Mouse (Mus musculus): ENCODE results near the gene Mcm7.

Gene Mcm7

DNA sequence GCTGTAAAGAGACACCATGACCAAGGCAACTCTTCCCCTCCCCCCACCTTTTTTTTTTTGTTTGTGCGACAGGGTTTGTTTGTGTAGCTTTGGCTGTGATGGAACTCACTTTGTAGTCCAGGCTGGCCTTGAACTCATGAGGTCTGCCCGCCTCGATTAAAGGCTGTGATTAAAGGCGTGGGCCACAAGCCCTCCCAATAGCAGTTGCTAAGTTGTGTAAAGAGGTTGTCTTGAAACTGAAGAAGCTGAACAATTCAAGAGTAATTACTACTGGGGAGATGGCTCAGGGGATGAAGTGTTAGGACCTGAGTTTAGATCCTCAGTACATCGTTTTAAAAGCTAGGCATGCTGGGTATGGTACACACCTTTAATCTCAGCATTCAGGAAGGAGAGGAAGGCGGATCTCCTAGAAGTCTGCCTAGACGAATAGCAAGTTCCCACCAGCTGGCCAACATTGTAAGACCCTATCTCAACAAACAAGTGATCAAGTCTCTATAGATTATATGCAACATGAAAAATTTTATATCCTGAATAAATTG, 11.9 kb downstream of the Mcm7 start:
- DNase-seq (ENCODE audit: low read depth in 2 of 2, low spot score in 2 of 2) = no peak

DNA sequence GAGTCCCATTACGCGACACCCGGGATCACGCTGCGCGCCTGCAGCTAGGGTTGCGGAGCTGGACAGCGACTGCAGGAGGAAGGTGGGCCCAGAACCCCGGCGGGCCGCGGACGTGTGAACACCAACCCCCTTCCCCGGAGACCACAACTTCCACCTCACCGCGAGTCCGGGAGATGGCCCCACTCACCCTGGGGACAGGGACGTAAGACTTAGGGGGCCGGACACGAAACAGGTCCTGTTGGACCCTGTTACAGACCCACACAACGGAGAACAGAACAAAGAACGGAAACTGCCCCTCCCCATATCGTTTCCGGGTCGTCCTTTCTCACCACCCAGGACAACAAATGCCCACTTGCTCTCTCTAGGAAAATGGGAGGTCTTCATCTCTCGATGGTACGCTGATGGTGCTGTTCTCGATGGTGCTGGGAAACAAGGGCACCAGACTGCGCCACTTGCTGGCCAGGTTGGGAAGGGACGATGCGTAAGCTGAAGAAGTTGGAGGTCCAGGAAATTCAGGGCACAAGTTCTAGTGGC, 16.7 kb downstream of the Mcm7 start, which contains the start of gene Zfp113:
Gene Zfp113 (minus strand): TSS at position 302 of the 534 bp plus-strand sequence.
- peak; percentile 84 to 90 for DNase-seq (ENCODE audit: low read depth in 2 of 2, low spot score in 2 of 2)

DNA sequence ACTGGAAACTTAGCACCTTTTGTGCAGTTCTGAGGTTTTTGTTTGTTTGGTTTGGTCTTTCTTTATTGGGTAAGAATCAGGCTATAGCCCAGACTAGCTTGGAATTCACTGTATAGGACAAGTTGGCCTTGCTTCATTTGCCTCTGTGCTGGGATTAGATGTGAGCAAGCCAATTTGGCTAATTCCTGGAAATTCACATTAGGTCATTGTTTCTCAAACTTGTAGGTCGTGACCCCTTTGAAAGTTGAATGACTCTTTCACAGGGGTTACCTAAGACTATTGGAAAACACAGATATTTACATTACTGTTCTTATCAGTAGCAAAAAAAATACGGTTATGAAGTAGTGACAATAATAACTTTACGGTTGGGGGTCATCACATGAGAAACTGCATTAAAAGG, 17.8 kb downstream of the Mcm7 start:
- no peak for DNase-seq (ENCODE audit: low read depth in 2 of 2, low spot score in 2 of 2)

DNA sequence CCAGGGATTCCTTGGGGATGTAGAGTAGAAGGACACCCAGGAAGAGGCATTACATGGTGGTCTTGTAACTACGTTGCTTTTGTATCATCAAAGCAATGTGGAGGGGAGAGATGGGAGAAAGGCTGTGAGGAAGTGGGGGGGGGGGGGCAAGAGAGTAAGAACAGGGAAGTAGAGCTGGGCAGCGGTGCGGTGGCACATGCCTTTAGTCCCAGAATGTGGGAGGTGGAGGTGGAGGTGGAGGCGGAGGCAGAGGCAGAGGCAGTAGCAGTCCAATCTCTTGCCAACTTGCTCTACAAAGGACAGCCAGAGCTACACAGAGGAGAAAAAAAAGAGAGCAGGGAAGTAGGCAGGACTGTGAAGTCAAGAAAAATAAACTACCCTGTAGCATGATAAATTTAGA, 33.6 kb downstream of the Mcm7 start:
- no peak for DNase-seq (ENCODE audit: low read depth in 2 of 2, low spot score in 2 of 2)

- DNase-seq (ENCODE audit: low read depth in 2 of 2, low spot score in 2 of 2) = peak; percentile 16 to 45
Observed at GRCm38 (mm10) chr5:138137935-138138549, 34.2 kb downstream of the Mcm7 start.

DNA sequence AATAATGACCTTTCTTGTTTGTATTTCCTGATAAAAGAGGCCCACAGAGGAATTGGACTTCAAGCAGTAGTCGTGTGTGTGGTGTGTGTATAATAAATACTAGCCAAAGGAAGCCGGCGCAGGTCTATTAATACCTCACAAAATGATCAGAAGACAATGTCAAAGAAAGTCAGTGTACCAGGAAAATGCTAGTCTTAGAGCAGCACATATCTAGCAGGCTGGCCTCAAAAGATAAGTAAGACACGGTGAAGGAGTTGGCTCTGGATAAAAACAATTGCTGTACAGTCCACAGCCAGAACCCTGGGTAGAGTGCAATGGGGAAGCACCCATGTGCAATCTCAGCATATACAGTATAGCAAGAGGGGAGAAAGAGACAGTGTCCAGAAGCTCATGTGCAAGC, 35.0 kb downstream of the Mcm7 start:
- DNase-seq (ENCODE audit: low read depth in 2 of 2, low spot score in 2 of 2) = no peak

GRCm38 (mm10) chr5:138132425-138133064, 39.7 kb downstream of the Mcm7 start:
- DNase-seq (ENCODE audit: low read depth in 2 of 2, low spot score in 2 of 2) = no peak

DNA sequence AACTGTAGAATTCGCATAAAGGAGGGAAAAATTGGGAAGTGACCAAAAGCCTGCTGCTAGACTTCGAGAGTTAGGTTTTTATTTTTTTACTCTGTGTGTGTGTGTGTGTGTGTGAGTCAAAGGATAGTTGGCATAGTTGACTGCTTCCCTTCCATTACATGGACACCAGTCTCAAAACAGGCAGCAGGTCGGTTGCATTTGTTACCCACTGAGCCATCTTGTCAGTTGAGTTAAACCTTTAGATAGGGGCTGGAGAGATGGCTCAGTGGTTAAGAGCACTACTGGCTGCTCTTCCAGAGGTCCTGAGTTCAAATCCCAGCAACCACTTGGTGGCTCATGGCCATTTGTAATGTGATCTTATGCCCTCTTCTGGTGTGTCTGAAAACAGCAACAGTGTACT, 54.2 kb downstream of the Mcm7 start:
- no peak for DNase-seq (ENCODE audit: low read depth in 2 of 2, low spot score in 2 of 2)

DNA sequence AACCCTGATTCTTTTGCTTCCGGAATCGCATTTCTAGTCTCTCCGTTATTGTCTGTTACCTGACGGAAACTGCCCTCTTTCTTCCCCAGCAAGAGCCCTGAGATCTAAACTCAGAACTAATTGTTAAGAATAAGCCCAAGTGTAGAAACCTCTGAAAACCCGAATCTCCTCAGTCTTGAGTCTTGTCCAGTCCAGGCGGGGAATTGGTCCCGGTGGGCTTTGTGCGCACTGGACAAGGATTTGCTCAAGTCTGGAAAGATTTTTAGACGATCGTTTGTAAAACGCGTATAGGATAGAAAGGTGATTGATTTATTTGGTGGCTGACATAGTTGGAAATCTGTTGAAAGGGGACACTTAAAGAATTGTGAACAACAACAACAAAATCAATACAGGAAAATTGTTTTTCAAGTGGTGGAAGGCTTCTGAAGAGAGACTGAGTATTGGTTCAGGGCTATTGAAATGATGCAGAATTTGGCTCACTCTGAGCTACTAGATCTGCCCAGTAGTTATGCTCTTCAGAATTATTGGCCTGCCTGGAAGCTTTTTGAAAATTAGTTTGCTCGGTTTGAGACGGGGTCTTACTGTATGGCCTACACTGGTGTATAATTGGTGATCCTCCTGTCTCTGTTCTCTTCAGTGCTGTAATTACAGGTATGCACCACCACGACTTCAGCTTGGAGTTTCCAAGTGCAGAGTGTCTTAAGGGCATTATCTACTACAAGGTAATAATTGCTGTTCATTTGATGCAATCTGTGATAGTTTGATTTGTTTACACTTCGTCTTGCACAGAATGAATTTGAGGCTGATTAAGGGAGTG, 54.8 kb downstream of the Mcm7 start:
- DNase-seq (ENCODE audit: low read depth in 2 of 2, low spot score in 2 of 2) = no peak

GRCm38 (mm10) chr5:138116255-138117198, 55.7 kb downstream of the Mcm7 start, which contains the start of gene Zscan21:
Gene Zscan21, plus strand, starts transcription at chr5:138116903.
- peak; percentile 85 to 91 for DNase-seq (ENCODE audit: low read depth in 2 of 2, low spot score in 2 of 2)

Data from CD8-positive naive resting alpha-beta T cell, adult 2 months (primary cell).